Mouse (Mus musculus) heart, embryonic 12.5 days (tissue): ENCODE measurements around the gene Clec9a. TPM values are rescaled to one million over a fixed set of nuclear protein-coding genes. Genes with fewer than 3 reads are reported as not detected.
A peak's percentile ranks its signal among the peaks of the same experiment; 100 is the strongest.

Experiments
- ATAC-seq: fragments of 200-750 bp; cut with Nextera tagmentation; 2 replicates; pipeline ENCODE4 v1.8.0; 2017; ENCODE audit warnings: moderate TSS enrichment, moderate library complexity; ENCODE audit not compliant: insufficient number of reproducible peaks, low FRiP score
- H3K27ac ChIP-seq: fragments of 300-500 bp; sonication (generic); 2 replicates; pipeline ENCODE4 v1.5.1; 2016; ENCODE audit warnings: mild to moderate bottlenecking, moderate library complexity; ENCODE audit not compliant: poor library complexity, severe bottlenecking
- H3K27me3 ChIP-seq: fragments of 300-500 bp; sonication (generic); replicated peaks from 2 replicates; pipeline ENCODE4 v1.6.1; 2016; ENCODE audit warnings: mild to moderate bottlenecking, moderate library complexity
- H3K36me3 ChIP-seq: fragments of 300-500 bp; sonication (generic); 2 replicates; pipeline ENCODE4 v1.6.1; 2016; ENCODE audit warnings: mild to moderate bottlenecking, moderate library complexity
- H3K4me1 ChIP-seq: fragments of 300-500 bp; sonication (generic); replicated peaks from 2 replicates; pipeline ENCODE4 v1.6.1; 2016; ENCODE audit warnings: mild to moderate bottlenecking
- H3K4me2 ChIP-seq: fragments of 300-500 bp; sonication (generic); 2 replicates; pipeline ENCODE4 v1.6.1; 2016; ENCODE audit warnings: mild to moderate bottlenecking, moderate library complexity
- H3K4me3 ChIP-seq: fragments of 300-500 bp; sonication (generic); 2 replicates; pipeline ENCODE4 v1.5.1; 2016; ENCODE audit warnings: mild to moderate bottlenecking
- H3K9ac ChIP-seq: fragments of 300-500 bp; sonication (generic); 2 replicates; pipeline ENCODE4 v1.6.1; 2016; ENCODE audit warnings: mild to moderate bottlenecking, moderate library complexity
- H3K9me3 ChIP-seq: fragments of 300-500 bp; sonication (generic); replicated peaks from 2 replicates; pipeline ENCODE4 v1.6.1; 2016; ENCODE audit warnings: mild to moderate bottlenecking, moderate library complexity
- WGBS: fragments of 180-500 bp; shearing (Covaris S2); methylation state at CpG from one replicate; pipeline ENCODE4 v1.1.7; 2016; 5-methylcytosine and 5-hydroxymethylcytosine counted together
- polyA plus RNA-seq: library from polyadenylated mRNA; unstranded; fragments of >200 nt; fragmentation: Nextera tagmentation; extraction: Ambion mirVana; gene quantifications from 2 replicates; pipeline ENCODE4 v1.2.1, GENCODE M21; 2016

The Clec9a gene
- polyA plus RNA-seq, 1 experiment from 2014 or later, result 0.27 TPM

GRCm38 (mm10) chr6:129393087-129393720, 15.5 kb upstream of the Clec9a start:
- Histone ChIP-seq H3K9ac (no peak overlapping the region), H3K9me3 (no peaks in the 10 kb centered on the region), H3K4me1 (no peaks in the 10 kb centered on the region), H3K4me3 (no peak overlapping the region), H3K27ac (no peak overlapping the region), H3K27me3 (no peaks in the 10 kb centered on the region), H3K36me3 (no peaks in the 10 kb centered on the region), H3K4me2 (no peak overlapping the region)
- no peak for ATAC-seq
- 22% methylated on average over 2 of the region's 2 CpGs for WGBS

GRCm38 (mm10) chr6:129393732-129394131, 14.9 kb upstream of the Clec9a start:
- WGBS, result 72% methylated on average over 6 of the region's 6 CpGs
- Histone ChIP-seq H3K36me3 (no peaks in the 10 kb centered on the region), H3K4me2 (no peak overlapping the region), H3K27ac (no peak overlapping the region), H3K9ac (no peak overlapping the region), H3K4me3 (no peak overlapping the region), H3K4me1 (no peaks in the 10 kb centered on the region), H3K27me3 (no peaks in the 10 kb centered on the region), H3K9me3 (no peaks in the 10 kb centered on the region)
- no peak for ATAC-seq

- 72% methylated on average over 8 of the region's 8 CpGs for WGBS
- Histone ChIP-seq H3K4me2 (no peak within 1 kb of the TSS), H3K27ac (no peak within 1 kb of the TSS), H3K4me3 (no peak within 1 kb of the TSS), H3K9me3 (no peaks in the 10 kb centered on the region), H3K9ac (no peak within 1 kb of the TSS), H3K4me1 (peaks cover 4% of the 10 kb centered on the region; the same call in 1 of the 2 replicates), H3K27me3 (no peaks in the 10 kb centered on the region), H3K36me3 (no peaks in the 10 kb centered on the region)
- ATAC-seq, result no peak
These were observed 11.7 kb upstream of the Clec9a start, which contains the start of gene Clec1b for GRCm38 (mm10) chr6:129396997-129397396. Gene Clec1b, plus strand, starts transcription at chr6:129397297.

GRCm38 (mm10) chr6:129399945-129400344, 8.7 kb upstream of the Clec9a start:
- Histone ChIP-seq H3K9me3 (no peaks in the 10 kb centered on the region), H3K27ac (no peak overlapping the region), H3K4me2 (no peak overlapping the region), H3K4me3 (no peak overlapping the region), H3K9ac (no peak overlapping the region), H3K27me3 (no peaks in the 10 kb centered on the region), H3K4me1 (peaks cover 4% of the 10 kb centered on the region; the same call in 1 of the 2 replicates), H3K36me3 (no peaks in the 10 kb centered on the region)
- 37% methylated on average over 6 of the region's 6 CpGs for WGBS
- ATAC-seq, result peak; percentile 66; the same call in 1 of the 2 replicates

GRCm38 (mm10) chr6:129402404-129402803, 6.3 kb upstream of the Clec9a start:
- H3K9me3 ChIP-seq, result no peaks in the 10 kb centered on the region
- peaks cover 4% of the 10 kb centered on the region; the same call in 1 of the 2 replicates for H3K4me1 ChIP-seq
- no peaks in the 10 kb centered on the region for H3K36me3 ChIP-seq
- no peak overlapping the region for H3K4me2 ChIP-seq
- ATAC-seq, result no peak
- no peak overlapping the region for H3K4me3 ChIP-seq
- H3K9ac ChIP-seq, result no peak overlapping the region
- 87% methylated on average over 2 of the region's 2 CpGs for WGBS
- H3K27me3 ChIP-seq, result no peaks in the 10 kb centered on the region
- H3K27ac ChIP-seq, result no peak overlapping the region

- Histone ChIP-seq H3K9ac (no peak overlapping the region), H3K27ac (no peak overlapping the region), H3K36me3 (no peaks in the 10 kb centered on the region), H3K27me3 (no peaks in the 10 kb centered on the region), H3K4me2 (no peak overlapping the region), H3K4me3 (no peak overlapping the region), H3K4me1 (peaks cover 4% of the 10 kb centered on the region; the same call in 1 of the 2 replicates), H3K9me3 (no peaks in the 10 kb centered on the region)
- ATAC-seq, result no peak
- 82% methylated on average over 6 of the region's 6 CpGs for WGBS
These were observed 5.3 kb upstream of the Clec9a start for GRCm38 (mm10) chr6:129403391-129403790.

GRCm38 (mm10) chr6:129405999-129406398, 2.7 kb upstream of the Clec9a start:
- Histone ChIP-seq H3K4me1 (no peaks in the 10 kb centered on the region), H3K36me3 (no peaks in the 10 kb centered on the region), H3K9me3 (no peaks in the 10 kb centered on the region), H3K27ac (no peak overlapping the region), H3K4me2 (no peak overlapping the region), H3K4me3 (no peak overlapping the region), H3K9ac (no peak overlapping the region), H3K27me3 (no peaks in the 10 kb centered on the region)
- no peak for ATAC-seq

- Histone ChIP-seq H3K9me3 (no peaks in the 10 kb centered on the region), H3K9ac (no peak overlapping the region), H3K27me3 (no peaks in the 10 kb centered on the region), H3K4me2 (no peak overlapping the region), H3K4me3 (no peak overlapping the region), H3K4me1 (no peaks in the 10 kb centered on the region), H3K36me3 (no peaks in the 10 kb centered on the region), H3K27ac (peak overlapping the region; percentile 44; the same call in 1 of the 2 replicates)
- WGBS, result 31% methylated on average over 2 of the region's 2 CpGs
- no peak for ATAC-seq
These were observed 1.3 kb upstream of the Clec9a start for GRCm38 (mm10) chr6:129407324-129407723.

GRCm38 (mm10) chr6:129414177-129414576, 5.5 kb downstream of the Clec9a start:
- no peaks in the 10 kb centered on the region for H3K27me3 ChIP-seq
- WGBS, result 78% methylated on average over 1 of the region's 1 CpGs
- H3K27ac ChIP-seq, result no peak overlapping the region
- H3K4me1 ChIP-seq, result no peaks in the 10 kb centered on the region
- H3K4me3 ChIP-seq, result no peak overlapping the region
- no peaks in the 10 kb centered on the region for H3K9me3 ChIP-seq
- no peak for ATAC-seq
- no peaks in the 10 kb centered on the region for H3K36me3 ChIP-seq
- no peak overlapping the region for H3K4me2 ChIP-seq
- H3K9ac ChIP-seq, result no peak overlapping the region

- Histone ChIP-seq H3K4me3 (no peak overlapping the region), H3K9me3 (no peaks in the 10 kb centered on the region), H3K9ac (no peak overlapping the region), H3K4me1 (peaks cover 11% of the 10 kb centered on the region), H3K4me2 (no peak overlapping the region), H3K27ac (no peak overlapping the region), H3K36me3 (no peaks in the 10 kb centered on the region), H3K27me3 (no peaks in the 10 kb centered on the region)
- WGBS, result 84% methylated on average over 3 of the region's 3 CpGs
- no peak for ATAC-seq
These were observed 13.6 kb downstream of the Clec9a start for GRCm38 (mm10) chr6:129422311-129422710.

- H3K27ac ChIP-seq, result peak overlapping the region; percentile 46; the same call in 1 of the 2 replicates
These were observed 14.5 kb downstream of the Clec9a start for GRCm38 (mm10) chr6:129423040-129423733.

More at GRCm38 (mm10) chr6:129423040-129423733, 14.5 kb downstream of the Clec9a start:
- Histone ChIP-seq H3K9ac (no peak overlapping the region), H3K27me3 (no peaks in the 10 kb centered on the region), H3K36me3 (no peaks in the 10 kb centered on the region), H3K9me3 (no peaks in the 10 kb centered on the region), H3K4me1 (peaks cover 11% of the 10 kb centered on the region), H3K4me2 (peak overlapping the region; percentile 19), H3K4me3 (no peak overlapping the region)
- ATAC-seq, result peak; percentile 43
- WGBS, result 54% methylated on average over 4 of the region's 4 CpGs
